Mouse (Mus musculus): ENCODE results near the gene Gm20388.

GRCm38 (mm10) chr8:121932026-121932667 lies 2021.5 kb downstream of the Gm20388 start:
- no peak for TF ChIP-seq POLR2A (IDR thresholded peaks at IDR 0.05; ENCODE audit: low read depth, low read length)
- no peak for TF ChIP-seq CTCF (conservative IDR thresholded peaks at IDR 0.05; ENCODE audit: insufficient read depth, insufficient read length, low read depth, low read length)

All from kidney, adult 2 months (tissue).